Mouse (Mus musculus) gastrocnemius, adult 2 months (tissue): ENCODE measurements at regions not wholly inside any gene's neighbourhood (a gene's known extent, or its start where the extent isn't known, plus 50 kb on each side); places are given as distances from the start of the nearest gene placed in this dataset.

ENCODE experiments used
- DNase-seq: peaks from one replicate; pipeline ENCODE4 v3.0.0; 2022
- H3K27ac ChIP-seq: fragments of 200-600 bp; 2 replicates; pipeline ENCODE4 v1.8.1; 2022; ENCODE audit warnings: mild to moderate bottlenecking
- H3K4me3 ChIP-seq: fragments of 200-600 bp; 2 replicates; pipeline ENCODE4 v1.8.1; 2022; ENCODE audit warnings: mild to moderate bottlenecking, moderate library complexity
- CTCF ChIP-seq: fragments of 200-600 bp; IDR thresholded peaks from 2 replicates; pipeline ENCODE4 v1.8.1; 2022; ENCODE audit warnings: antibody characterized with exemption, mild to moderate bottlenecking, moderate library complexity
- intact Hi-C: fragments of 180-260 bp; cut with DNase I; formaldehyde crosslinking; loops from one replicate; pipeline ENCODE4 v1.15.1; 2025

GRCm38 (mm10) chr1:105206216-105206615 is 150.3 kb downstream of the Rnf152 start:
- Histone ChIP-seq H3K27ac (no peak overlapping the region), H3K4me3 (no peak overlapping the region)
- TF ChIP-seq CTCF, result no peak
- intact Hi-C loops, result no loop called here
- no peak for DNase-seq

GRCm38 (mm10) chr1:105199305-105199704 is 157.2 kb downstream of the Rnf152 start:
- intact Hi-C loops, result no loop called here
- Histone ChIP-seq H3K27ac (peak overlapping the region; percentile 35; the same call in 1 of the 2 replicates), H3K4me3 (no peak overlapping the region)
- DNase-seq, result peak; percentile 17
- TF ChIP-seq CTCF, result no peak

- intact Hi-C loops, result no loop called here
- TF ChIP-seq CTCF, result no peak
Measured at GRCm38 (mm10) chr1:105191126-105191525, 165.4 kb downstream of the Rnf152 start.

GRCm38 (mm10) chr1:105188920-105189266 is 167.6 kb downstream of the Rnf152 start:
- Histone ChIP-seq H3K4me3 (no peak overlapping the region), H3K27ac (peak overlapping the region; percentile 24)
- DNase-seq, result no peak
- intact Hi-C loops, result no loop called here
- no peak for TF ChIP-seq CTCF

More at GRCm38 (mm10) chr1:105191126-105191525, 165.4 kb downstream of the Rnf152 start:
- no peak overlapping the region for H3K27ac ChIP-seq
- no peak for DNase-seq
- H3K4me3 ChIP-seq, result no peak overlapping the region

GRCm38 (mm10) chr1:105188210-105188919 is 168.1 kb downstream of the Rnf152 start:
- H3K27ac ChIP-seq, result peak overlapping the region; percentile 50
- TF ChIP-seq CTCF, result no peak
- intact Hi-C loops, result no loop called here

GRCm38 (mm10) chr1:105184470-105184869 is 172.0 kb downstream of the Rnf152 start:
- no peak overlapping the region for H3K4me3 ChIP-seq
- no peak overlapping the region for H3K27ac ChIP-seq
- intact Hi-C loops, result no loop called here
- DNase-seq, result no peak
- no peak for TF ChIP-seq CTCF

More at GRCm38 (mm10) chr1:105188210-105188919, 168.1 kb downstream of the Rnf152 start:
- no peak overlapping the region for H3K4me3 ChIP-seq
- DNase-seq, result no peak

GRCm38 (mm10) chr1:105179371-105179823 is 177.1 kb downstream of the Rnf152 start:
- Histone ChIP-seq H3K27ac (peak overlapping the region; percentile 20; the same call in 1 of the 2 replicates), H3K4me3 (no peak overlapping the region)
- peak; percentile 74 for DNase-seq
- intact Hi-C loops, result no loop called here
- no peak for TF ChIP-seq CTCF

GRCm38 (mm10) chr1:105178773-105179172 is 177.7 kb downstream of the Rnf152 start:
- H3K27ac ChIP-seq, result peak overlapping the region; percentile 20
- intact Hi-C loops, result no loop called here

GRCm38 (mm10) chr1:105177938-105178337 is 178.6 kb downstream of the Rnf152 start:
- Histone ChIP-seq H3K27ac (peak overlapping the region; percentile 43; the same call in 1 of the 2 replicates), H3K4me3 (no peak overlapping the region)
- intact Hi-C loops, result no loop called here
- no peak for TF ChIP-seq CTCF
- no peak for DNase-seq

More at GRCm38 (mm10) chr1:105178773-105179172, 177.7 kb downstream of the Rnf152 start:
- H3K4me3 ChIP-seq, result no peak overlapping the region
- no peak for DNase-seq
- TF ChIP-seq CTCF, result no peak

GRCm38 (mm10) chr1:105177015-105177762 is 179.3 kb downstream of the Rnf152 start:
- Histone ChIP-seq H3K27ac (peak overlapping the region; percentile 54; the same call in 1 of the 2 replicates), H3K4me3 (no peak overlapping the region)
- no peak for DNase-seq
- no peak for TF ChIP-seq CTCF
- intact Hi-C loops, result no loop called here

- no peak for TF ChIP-seq CTCF
- H3K27ac ChIP-seq, result no peak overlapping the region
- intact Hi-C loops, result no loop called here
Measured at GRCm38 (mm10) chr1:105170979-105171378, 185.5 kb downstream of the Rnf152 start.

GRCm38 (mm10) chr1:105170114-105170506 is 186.4 kb downstream of the Rnf152 start:
- DNase-seq, result no peak
- no peak overlapping the region for H3K4me3 ChIP-seq
- intact Hi-C loops, result no loop called here
- no peak for TF ChIP-seq CTCF
- no peak overlapping the region for H3K27ac ChIP-seq

More at GRCm38 (mm10) chr1:105170979-105171378, 185.5 kb downstream of the Rnf152 start:
- H3K4me3 ChIP-seq, result no peak overlapping the region
- no peak for DNase-seq

- no peak for DNase-seq
- intact Hi-C loops, result no loop called here
- H3K27ac ChIP-seq, result no peak overlapping the region
- H3K4me3 ChIP-seq, result no peak overlapping the region
- TF ChIP-seq CTCF, result no peak
Measured at GRCm38 (mm10) chr1:105169455-105170113, 186.9 kb downstream of the Rnf152 start.
